Mouse (Mus musculus): ENCODE data around the gene Pabpc4.
"Not testable (repeated sequence)": the region's sequence is repeated elsewhere in the genome, so short reads cannot be mapped to it uniquely, and the experiment has no call there.

The Pabpc4 gene

DNA sequence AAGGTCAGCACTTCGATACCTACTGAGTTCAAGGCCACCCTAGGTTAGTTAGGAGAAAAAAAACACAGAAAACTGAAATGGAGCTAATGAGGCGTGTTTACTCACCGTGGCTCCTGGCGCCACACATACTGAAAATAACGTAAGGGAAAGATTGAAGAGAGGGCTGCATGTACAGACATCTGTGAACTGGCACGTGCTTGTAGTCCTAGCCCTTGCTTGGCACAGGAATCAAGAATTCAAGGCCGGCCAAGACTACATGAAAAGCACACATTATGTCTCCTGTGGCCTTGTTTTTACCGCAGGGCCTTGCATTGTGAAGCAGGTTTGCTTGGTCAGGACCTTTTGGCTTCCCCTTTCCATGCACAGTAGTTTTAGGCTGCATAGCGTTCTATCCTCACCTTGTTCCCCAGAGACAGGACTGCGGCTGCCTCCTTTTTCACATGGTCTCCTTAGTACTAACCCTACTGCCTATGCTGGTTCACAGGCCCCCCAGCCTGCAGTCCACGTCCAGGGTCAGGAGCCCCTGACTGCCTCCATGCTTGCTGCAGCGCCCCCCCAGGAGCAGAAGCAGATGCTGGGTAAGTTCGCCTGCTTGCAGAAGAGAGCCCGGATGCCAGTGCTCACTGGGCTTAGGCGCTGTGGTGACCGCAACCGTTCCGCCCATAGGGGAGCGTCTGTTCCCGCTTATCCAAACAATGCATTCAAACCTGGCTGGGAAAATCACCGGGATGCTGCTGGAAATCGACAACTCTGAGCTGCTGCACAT is 35.2 kb downstream of the Pabpc4 start:
- in situ Hi-C loops (cut with MboI, MseI), result loop anchor here (5.0 kb wide), 1 partner anchor 90 kb away; no protein-coding TSS in a partner anchor

DNA sequence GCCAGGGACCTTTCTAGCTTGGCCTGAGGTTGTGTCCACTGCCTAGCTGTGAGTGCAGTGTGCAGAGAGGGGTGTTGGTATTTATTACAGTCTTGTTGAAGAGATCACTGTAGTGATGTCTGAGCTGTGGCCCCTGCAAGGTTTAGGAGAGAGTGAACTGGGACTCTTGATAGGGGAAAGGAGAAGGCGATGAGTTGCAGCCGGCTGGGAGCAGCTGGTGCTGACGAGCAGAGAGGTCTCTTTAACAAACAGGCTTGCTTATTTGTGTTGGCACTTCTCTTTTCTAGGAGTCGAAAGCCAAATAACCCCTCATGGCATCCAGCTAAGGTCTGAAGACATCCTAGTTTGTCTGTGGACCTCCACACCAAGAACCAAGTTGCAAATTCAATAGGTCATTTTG is 36.1 kb downstream of the Pabpc4 start:
- in situ Hi-C loops (cut with MboI, MseI), result loop anchor here (5.0 kb wide), 1 partner anchor 89 kb away; no protein-coding TSS in a partner anchor

DNA sequence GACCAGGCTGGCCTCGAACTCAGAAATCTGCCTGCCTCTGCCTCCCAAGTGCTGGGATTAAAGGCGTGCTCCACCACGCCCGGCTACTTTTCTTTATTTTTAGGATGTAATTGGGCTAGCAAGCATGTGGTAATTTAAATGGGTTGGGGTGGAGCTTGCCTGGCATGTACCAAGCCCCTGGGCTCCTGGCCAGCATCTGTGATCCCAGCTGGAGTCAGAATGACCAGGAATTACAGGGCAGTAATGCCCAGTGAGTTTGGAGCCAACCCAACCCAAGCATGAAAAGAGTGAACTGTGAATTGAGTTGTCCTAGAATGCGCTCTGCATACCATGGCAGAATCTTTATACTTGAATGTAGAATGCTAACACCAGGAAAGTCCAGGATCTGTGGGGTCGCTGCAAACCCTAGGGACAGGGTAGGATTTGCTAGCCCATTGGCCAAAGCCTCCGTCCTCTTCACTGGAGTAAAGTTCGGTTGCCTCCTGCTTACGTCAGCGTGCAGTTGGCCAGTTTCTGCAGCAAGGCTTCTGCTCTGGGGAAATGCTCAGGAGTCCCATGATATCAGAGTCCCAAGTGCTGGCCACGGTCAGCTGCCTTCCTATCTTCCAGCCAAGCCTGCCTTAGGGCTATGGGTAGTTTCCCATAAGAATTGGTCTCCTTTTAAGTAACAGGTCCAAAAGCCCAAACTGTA is 37.0 kb downstream of the Pabpc4 start:
- in situ Hi-C loops (cut with MboI, MseI), result loop anchor here (5.0 kb wide), 1 partner anchor 88 kb away; no protein-coding TSS in a partner anchor

DNA sequence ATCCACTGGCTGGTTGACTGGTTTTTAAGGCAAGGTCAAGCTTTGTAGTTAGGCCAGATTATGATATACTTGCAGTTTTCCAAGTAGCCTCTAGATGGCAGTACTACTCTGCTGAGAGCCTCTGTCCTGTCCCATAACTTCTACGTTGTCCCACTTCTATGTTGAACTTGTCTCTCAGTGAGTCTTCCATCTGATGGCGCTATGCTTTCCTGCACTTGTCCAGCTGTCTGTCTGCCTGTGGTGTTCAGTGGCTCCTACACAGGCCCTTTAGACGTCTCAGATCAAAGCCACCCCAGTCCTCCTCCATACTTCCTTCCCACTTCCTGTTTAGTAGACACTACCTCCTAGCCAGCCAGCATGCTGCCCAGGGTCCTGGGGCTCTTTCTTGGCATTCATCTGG is 43.6 kb downstream of the Pabpc4 start:
- in situ Hi-C loops (cut with MboI, MseI), result no loop called here

DNA sequence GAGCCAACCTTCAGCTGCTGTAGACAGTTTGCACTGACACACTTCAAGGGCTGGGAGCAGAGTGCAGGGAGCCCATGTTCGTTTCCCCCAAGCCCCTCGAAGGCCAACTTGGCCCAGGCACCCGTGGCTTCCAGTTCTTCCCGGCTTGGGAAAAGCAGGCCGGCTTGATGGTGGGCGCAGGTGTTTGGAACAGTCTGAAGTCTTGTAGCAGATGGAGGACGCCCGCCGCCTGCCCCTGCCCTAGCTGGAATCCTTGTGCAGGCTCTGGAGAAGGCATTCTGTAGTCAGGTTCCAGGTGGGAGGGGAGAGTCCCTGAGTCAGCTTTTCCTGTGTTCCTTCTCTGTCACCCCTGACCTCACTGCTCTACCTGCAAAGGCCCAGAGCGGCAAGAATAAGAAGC is 44.8 kb downstream of the Pabpc4 start:
- in situ Hi-C loops (cut with MboI, MseI), result no loop called here

DNA sequence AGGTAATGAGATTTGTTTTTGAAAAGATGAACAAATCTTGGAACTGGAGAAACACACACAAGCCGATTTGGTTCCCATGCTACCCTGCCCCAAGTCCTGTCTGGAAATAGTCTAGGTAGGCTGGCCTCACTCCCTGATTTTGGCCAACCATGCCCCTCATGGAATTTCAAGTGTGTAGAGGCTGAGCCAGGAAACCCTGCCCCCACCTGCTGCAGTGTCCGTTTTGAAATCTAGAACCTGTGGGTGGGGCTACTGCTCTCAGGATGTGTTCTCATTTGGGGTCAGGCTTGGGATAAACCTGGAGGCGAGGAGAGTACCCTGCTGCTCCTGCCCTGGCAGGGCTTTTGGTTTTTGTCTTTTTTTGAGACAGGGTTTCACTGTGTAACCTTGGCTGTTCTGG is 46.1 kb downstream of the Pabpc4 start:
- in situ Hi-C loops (cut with MboI, MseI), result no loop called here

DNA sequence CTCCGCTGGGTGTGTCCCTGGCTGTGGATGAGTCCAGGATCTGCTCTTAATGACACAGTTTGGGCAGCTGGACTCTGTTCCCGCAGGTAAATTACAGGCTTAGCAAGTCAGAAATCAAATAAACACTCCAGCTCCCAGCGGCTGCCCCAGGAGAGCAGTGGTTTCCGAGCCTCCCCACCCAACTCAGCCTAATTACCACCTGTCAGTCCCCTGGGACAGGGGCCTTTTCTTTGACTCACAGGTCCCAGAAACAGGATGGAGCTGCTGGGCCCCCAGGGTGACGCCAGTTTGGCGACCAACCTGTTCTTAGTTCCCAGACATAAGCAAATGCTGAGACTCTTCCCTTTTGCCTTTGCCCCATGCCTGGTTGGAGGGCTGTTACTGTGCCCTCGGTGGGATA is 49.7 kb downstream of the Pabpc4 start:
- in situ Hi-C loops (cut with MboI, MseI), result no loop called here

DNA sequence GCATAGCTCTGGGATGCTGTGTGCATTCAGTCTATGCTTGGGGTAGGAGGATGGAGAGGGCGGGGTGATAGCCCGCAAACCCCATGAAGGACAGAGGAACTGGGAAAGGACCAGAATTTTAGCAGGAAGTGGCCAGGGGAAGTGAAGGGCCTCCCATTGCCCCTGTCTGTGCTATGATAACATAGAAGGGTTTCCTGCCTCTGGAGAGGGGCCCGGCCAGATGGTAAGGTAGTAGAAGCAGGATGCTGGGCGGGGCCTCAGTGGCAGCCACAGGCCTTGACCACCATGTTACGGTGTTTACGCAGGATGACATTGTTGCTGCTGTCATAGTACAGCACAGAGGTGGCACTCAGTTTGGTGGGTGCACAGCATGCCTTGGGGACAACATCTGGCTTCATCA is 50.9 kb downstream of the Pabpc4 start:
- in situ Hi-C loops (cut with MboI, MseI), result no loop called here

DNA sequence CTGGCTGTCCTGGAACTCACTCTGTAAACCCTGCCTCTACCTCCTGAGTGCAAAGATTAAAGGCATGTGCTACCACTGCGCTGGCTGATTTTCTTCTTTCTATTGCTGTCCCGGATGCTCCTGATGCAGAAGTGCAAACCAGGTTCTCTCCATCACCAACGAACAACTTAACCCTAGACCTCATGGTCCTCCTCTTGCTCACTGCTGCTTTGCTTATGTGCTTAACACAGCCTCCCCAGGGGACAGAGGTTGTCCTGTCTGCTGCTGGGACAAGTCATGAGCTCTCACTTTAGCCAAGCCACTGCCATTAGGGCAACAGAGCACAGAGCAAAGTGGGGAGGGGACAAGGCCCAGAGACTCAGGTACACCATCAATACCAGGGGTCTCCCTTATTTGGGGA is 52.3 kb downstream of the Pabpc4 start:
- in situ Hi-C loops (cut with MboI, MseI), result no loop called here

DNA sequence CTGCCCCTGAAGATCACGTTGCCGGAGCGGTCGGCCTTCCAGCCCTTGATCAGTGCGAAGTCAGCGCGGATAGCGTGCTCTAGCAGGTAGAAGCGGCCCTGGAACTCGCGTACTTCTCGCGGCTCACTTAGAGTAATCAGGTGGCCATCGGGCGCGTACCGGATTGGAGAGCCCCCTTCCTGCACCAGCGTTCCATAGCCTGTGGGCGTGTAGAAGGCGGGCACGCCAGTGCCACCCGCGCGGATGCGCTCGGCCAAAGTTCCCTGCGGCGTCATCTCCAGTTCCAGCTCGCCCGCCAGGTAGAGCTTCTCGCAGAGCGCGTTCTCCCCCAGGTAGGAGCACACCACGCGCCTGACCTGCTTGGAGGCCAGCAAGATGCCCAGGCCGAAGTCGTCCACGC is 60.8 kb downstream of the Pabpc4 start:
- in situ Hi-C loops (cut with MboI, MseI), result loop anchor here (5.0 kb wide), 1 partner anchor 206 kb away; the partner anchor contains the start of gene Oxct2b

DNA sequence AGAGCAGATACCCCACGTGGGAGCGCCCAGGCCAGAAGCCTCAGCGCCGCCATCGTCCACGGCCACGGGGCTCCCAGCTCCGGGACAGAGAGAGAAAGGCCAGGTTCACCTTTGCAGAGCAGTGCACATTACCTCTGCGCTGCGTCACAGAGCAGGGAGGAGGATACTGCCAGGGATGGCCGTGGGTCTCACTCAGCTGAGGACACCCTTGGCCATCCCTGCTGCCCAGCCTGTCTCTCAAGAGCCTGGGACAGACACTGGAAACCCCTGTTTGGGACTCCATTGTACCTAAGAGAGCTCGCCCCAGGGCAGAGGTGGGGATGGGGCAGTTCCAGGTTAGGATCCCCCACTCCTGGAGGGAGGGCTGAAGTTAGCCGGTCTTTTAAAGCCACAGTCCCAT is 61.4 kb downstream of the Pabpc4 start, which contains the start of gene Oxct2a:
TSS of gene Oxct2a (minus strand) at position 101 of the 400 bp plus-strand sequence.
- in situ Hi-C loops (cut with MboI, MseI), result loop anchor here (5.0 kb wide), 1 partner anchor 206 kb away; the partner anchor contains the start of gene Oxct2b

DNA sequence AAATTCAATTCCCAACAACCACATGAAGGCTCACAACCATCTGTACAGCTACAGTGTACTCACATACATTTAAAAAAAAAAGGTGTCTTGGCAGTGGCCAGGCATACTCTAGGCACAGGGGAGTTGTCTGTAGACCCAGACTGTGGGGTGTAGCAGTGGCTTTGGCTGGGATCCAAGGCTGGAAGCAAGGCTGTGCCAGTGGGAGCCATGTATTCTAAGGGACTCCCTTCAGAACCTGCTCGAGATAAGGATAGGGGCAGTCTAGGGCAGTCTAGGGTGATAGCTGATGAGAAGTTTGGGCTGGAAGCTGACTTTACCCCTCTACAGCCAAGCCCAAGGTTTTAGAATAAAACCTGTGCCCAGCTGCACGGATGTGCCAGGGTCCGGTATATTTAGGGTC is 63.9 kb downstream of the Pabpc4 start:
- in situ Hi-C loops (cut with MboI, MseI), result no loop called here

DNA sequence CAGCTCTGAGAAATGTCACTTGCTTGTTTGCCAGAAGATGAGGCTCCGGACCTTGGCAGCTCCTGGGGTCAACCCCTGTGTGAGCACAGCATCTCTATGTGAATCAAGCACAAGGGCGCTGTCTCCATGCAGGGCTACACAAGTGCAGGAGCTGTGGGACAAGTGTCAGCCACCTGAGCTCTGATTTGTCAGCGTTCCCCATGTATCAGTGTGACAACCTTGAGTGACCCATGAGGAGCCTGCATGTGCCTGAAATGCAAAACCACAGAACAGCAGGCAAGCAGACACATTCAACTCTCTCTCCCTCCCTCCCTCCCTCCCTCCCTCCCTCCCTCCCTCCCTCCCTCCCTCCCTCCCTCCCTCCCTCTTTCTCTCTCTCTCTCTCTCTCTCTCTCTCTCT is 65.5 kb downstream of the Pabpc4 start:
- in situ Hi-C loops (cut with MboI, MseI), result no loop called here

DNA sequence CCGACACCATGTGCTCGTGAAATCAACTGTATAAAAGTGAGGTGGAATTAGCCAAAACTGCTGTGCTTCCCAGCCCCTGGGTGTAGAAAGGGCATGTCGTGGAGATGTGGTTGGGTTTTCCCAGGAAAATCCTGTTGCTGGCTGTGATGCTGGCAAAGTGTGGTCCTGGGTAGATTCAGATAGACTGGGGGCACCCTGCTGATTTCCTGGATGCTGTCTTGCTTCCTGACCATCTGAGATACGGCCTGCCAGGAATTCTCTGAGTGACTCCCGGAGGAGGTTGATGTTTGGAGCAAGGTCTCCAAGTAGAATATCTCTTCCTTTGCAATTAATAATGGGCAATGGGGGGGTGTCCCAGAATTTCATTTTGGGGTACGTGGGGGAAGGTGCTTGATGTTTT is 66.8 kb downstream of the Pabpc4 start:
- in situ Hi-C loops (cut with MboI, MseI), result no loop called here

DNA sequence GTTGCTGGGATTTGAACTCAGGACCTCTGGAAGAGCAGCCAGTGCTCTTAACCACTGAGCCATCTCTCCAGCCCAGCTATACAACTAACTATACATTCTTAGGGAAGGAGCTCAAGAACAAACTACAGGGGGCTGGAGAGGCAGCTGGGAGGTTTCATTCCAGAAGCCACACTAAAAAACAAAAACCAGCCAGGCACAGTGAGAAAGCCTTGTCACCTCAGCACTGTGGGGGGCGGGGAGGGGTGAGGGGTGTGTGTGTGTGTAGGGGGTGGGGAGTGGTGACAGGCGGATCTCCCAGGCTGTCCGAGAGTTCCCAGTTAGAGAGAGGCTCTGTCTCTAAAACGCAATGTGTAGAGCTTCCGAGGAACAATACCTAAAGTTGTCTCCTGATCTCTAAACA is 69.2 kb downstream of the Pabpc4 start:
- in situ Hi-C loops (cut with MboI, MseI), result no loop called here

DNA sequence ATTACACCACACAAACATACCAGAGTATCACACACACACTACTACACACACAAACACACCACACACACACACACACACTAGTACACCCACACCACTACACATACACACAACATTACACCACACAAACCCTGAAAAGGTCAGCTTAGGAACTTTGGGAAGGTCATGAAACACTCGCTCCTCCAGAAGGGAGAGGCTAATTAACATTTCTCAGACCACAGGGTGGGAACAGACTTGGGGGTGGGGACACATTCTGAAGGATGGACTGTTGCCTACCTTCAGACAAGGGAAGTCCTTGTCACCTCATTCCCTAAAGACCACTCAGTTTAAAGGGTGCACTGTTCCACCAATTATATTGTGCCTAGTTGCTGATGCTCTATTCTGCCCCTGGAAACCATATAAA is 69.8 kb downstream of the Pabpc4 start:
- in situ Hi-C loops (cut with MboI, MseI), result not testable (repeated sequence)

DNA sequence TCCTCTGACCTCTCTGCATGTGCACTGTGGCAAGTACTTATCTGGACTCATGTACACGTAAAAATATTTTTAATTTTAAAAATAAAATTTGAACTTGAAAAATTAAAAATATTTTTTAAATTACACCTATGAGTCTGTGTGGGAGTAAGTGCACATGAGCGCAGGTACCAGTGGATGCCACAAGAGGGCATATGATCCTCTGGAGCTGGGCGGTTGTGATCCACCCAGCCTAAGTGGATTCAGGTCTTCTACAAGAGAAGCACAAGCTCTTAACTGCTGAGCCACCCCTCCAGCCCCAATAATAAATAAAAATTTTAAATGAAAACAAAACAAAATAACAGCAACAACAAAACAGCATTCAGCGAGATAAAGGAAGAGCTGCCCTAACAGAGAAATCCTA is 71.0 kb downstream of the Pabpc4 start:
- in situ Hi-C loops (cut with MboI, MseI), result no loop called here

DNA sequence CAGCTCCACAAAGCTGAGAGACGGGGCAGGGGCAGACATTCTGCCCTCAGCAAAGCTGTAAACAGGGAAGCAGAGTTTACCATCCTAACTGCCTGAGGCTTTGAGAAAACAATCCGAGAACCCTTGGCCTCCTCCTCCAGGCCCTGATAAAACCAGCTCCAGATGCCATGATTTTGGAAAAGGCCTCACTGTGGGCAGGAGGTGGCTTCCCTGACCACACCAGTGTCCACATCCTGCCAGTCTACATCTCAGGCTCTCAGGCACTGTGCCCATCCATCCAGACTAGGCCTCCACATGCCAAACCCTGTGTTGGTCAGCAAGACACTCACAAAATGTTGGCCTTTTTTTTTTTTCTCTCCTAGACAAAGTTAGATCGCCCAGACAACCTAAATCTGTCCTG is 72.0 kb downstream of the Pabpc4 start:
- in situ Hi-C loops (cut with MboI, MseI), result no loop called here

DNA sequence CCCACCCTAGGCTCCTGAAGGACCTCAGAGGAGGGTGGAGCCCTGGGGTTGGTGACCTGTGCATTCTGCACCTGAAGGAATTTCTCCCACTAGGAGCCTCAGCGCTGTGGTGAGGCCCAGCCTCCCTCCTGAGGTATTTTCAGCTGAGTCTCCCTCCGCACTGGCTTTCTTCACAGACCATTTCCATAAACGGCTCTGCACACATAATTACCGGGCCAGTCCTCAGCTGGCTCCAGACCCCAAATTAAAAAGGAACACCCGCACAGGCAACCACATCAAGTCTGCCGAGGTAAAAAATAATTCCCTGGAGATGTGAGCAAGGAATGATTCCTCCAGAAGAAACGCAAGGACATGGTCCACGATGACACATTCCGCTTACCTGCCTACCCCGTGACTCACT is 73.1 kb downstream of the Pabpc4 start:
- in situ Hi-C loops (cut with MboI, MseI), result not testable (repeated sequence)

DNA sequence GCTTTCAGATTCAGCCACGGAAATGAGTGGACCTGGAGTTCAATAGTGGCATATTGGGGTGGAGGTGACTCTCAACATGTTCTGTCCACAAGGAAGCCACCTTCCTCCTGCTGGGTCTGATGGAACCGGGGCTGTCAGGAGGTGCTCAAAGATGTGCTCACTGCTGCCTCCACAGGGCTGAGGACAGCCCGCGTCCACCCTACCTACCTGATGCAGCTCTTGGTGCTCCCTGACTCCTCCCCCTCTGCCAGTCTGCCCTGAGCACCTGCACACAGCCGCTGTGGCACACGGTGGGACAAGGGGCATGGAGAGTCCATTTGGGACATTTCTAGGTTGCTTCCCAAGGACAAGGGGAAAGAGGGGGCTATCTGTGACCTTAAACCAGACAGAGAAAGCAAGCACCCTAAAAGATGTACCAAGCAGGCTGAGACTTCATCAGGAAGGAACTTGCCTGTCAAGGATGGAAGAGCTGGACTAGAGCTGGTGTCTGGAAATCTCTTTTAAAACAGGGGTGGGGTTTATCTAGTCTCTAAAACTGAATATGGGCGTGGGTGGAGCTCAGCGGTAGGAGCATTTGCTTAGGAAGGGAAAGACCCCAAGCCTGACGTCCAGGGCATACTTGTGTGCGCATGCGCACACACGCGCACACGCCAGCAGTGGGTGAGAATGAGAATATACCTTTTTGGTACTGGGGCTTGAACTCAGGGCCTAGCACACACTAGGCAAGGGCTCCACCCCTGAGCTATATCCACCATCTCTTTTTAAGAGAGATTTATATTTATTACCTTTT is 73.8 kb downstream of the Pabpc4 start:
- in situ Hi-C loops (cut with MboI, MseI), result no loop called here

DNA sequence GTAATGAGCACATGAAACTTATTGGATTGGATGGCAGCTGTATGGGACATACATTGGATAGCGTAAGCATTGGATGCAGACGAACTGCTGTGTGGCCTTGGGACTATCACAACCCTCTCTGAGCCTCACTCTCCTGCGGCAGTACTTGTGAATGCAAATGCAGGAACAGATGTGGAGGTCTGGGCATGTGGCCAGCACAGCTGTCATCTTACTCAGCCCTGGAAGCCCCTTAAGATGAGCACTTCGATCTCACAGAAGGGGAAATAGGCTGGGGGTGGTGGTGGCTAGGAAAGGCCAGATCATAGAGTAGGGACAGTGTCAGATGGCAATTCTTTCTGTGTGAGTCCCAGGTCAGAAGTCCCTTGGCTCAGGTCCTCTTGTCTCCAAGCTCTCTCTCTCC is 75.5 kb downstream of the Pabpc4 start:
- in situ Hi-C loops (cut with MboI, MseI), result no loop called here

DNA sequence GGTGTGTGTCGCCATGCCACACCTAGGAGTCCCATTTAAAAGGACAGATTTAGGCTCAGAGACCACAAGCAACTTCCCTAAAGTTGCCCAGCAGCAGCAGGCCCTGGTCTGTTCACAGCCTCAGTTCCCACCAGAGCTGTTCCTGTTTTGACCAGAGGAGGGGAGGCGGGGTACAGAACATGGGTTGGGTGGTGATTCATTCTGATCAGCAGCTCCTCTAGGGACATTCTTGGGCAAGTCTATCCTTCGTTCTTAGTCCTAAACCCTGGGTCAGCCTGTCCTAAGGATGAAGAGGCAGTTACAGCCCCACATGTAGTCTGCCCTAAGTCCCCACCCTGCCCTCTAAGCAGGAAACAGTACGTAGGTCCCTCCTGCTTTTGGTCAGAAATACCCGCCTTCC is 78.1 kb downstream of the Pabpc4 start:
- in situ Hi-C loops (cut with MboI, MseI), result no loop called here

All from regulatory T cell (primary cell).